Mouse (Mus musculus) lung, postnatal 0 days (tissue): Measurements from ENCODE around the gene Pxt1. TPM values are rescaled to one million over a fixed set of nuclear protein-coding genes. Genes with fewer than 3 reads are reported as not detected.
"Not testable (repeated sequence)": the region's sequence is repeated elsewhere in the genome, so short reads cannot be mapped to it uniquely, and the experiment has no call there.

Source experiments
- ATAC-seq: fragments of 200-750 bp; cut with Nextera tagmentation; 2 replicates; pipeline ENCODE4 v1.8.0; 2017; ENCODE audit warnings: moderate library complexity
- DNase-seq: peaks from one replicate; pipeline ENCODE4 v3.0.0-alpha.2; 2016; ENCODE audit warnings: low spot score
- H3K27ac ChIP-seq: fragments of 300-500 bp; sonication (generic); 2 replicates; pipeline ENCODE4 v1.5.1; 2014; ENCODE audit warnings: antibody characterized with exemption, mild to moderate bottlenecking, low read length, mixed read lengths
- H3K27me3 ChIP-seq: fragments of 300-500 bp; sonication (generic); replicated peaks from 2 replicates; pipeline ENCODE4 v1.6.1; 2014; ENCODE audit warnings: low read length, mixed read lengths; ENCODE audit not compliant: insufficient read depth
- H3K36me3 ChIP-seq: fragments of 300-500 bp; sonication (generic); 2 replicates; pipeline ENCODE4 v1.6.1; 2014; ENCODE audit warnings: low read length, mixed read lengths; ENCODE audit not compliant: insufficient read depth
- H3K4me1 ChIP-seq: fragments of 300-500 bp; sonication (generic); 2 replicates; pipeline ENCODE4 v1.6.1; 2014; ENCODE audit warnings: antibody characterized with exemption, low read depth, low read length, mixed read lengths; ENCODE audit not compliant: insufficient read depth
- H3K4me2 ChIP-seq: fragments of 300-500 bp; sonication (generic); replicated peaks from 2 replicates; pipeline ENCODE4 v1.6.1; 2014; ENCODE audit warnings: low read depth, mild to moderate bottlenecking, low read length, moderate library complexity, mixed read lengths
- H3K4me3 ChIP-seq: fragments of 300-500 bp; sonication (generic); 2 replicates; pipeline ENCODE4 v1.5.1; 2014; ENCODE audit warnings: low read depth, low read length
- H3K9ac ChIP-seq: fragments of 300-500 bp; sonication (generic); replicated peaks from 2 replicates; pipeline ENCODE4 v1.6.1; 2014; ENCODE audit warnings: low read depth, mild to moderate bottlenecking
- H3K9me3 ChIP-seq: fragments of 300-500 bp; sonication (generic); 2 replicates; pipeline ENCODE4 v1.6.1; 2016; ENCODE audit warnings: low read length, mixed read lengths
- CTCF ChIP-seq: IDR thresholded peaks from 2 replicates; pipeline ENCODE4 v1.5.1; 2016; ENCODE audit warnings: antibody characterized with exemption, mild to moderate bottlenecking
- EP300 ChIP-seq: IDR thresholded peaks from 2 replicates; pipeline ENCODE4 v1.6.1; 2016; ENCODE audit warnings: antibody characterized with exemption, mild to moderate bottlenecking, control low read depth
- WGBS: fragments of 180-500 bp; shearing (Covaris S2); extraction: QIAGEN DNeasy Blood & Tissue Kit; methylation state at CpG from one replicate; pipeline ENCODE4 v1.1.7; 2014; 5-methylcytosine and 5-hydroxymethylcytosine counted together
- polyA plus RNA-seq: library from polyadenylated mRNA; unstranded; fragments of >200 nt; fragmentation: Nextera tagmentation; extraction: Ambion mirVana; gene quantifications from 2 replicates; pipeline ENCODE4 v1.2.1, GENCODE M21; 2015

Pxt1 gene
- 0.12 TPM in 1 of 2 replicates, not detected in the other for polyA plus RNA-seq

GRCm38 (mm10) chr17:28943740-28944139, at the start of gene Pxt1:
TSS of gene Pxt1 (minus strand) at chr17:28943840.
- H3K4me3 ChIP-seq, result no peak within 1 kb of the TSS
- ATAC-seq (no peak), DNase-seq (no peak)
- no peaks in the 10 kb centered on the region for H3K27me3 ChIP-seq
- WGBS, result 81% methylated on average over 7 of the region's 7 CpGs
- TF ChIP-seq EP300 (no peak), CTCF (no peak)
- no peak within 1 kb of the TSS for H3K9ac ChIP-seq
- no peaks in the 10 kb centered on the region for H3K4me1 ChIP-seq
- no peak within 1 kb of the TSS for H3K4me2 ChIP-seq
- no peaks in the 10 kb centered on the region for H3K9me3 ChIP-seq
- no peak within 1 kb of the TSS for H3K27ac ChIP-seq
- H3K36me3 ChIP-seq, result no peaks in the 10 kb centered on the region

- DNase-seq, H3K36me3 ChIP-seq: not testable (repeated sequence)
Observed at GRCm38 (mm10) chr17:28993004-28993403, 49.4 kb upstream of the Pxt1 start.

GRCm38 (mm10) chr17:28992105-28992504, 48.5 kb upstream of the Pxt1 start:
- peaks cover 14% of the 10 kb centered on the region; the same call in 1 of the 2 replicates for H3K36me3 ChIP-seq
- TF ChIP-seq EP300, result no peak
- TF ChIP-seq CTCF, result no peak
- WGBS, result 29% methylated on average over 7 of the region's 7 CpGs
- H3K9me3 ChIP-seq, result no peaks in the 10 kb centered on the region
- H3K9ac ChIP-seq, result no peak overlapping the region
- peak; percentile 56 for DNase-seq
- H3K4me1 ChIP-seq, result peaks cover 10% of the 10 kb centered on the region
- H3K4me2 ChIP-seq, result no peak overlapping the region
- ATAC-seq, result no peak
- H3K27ac ChIP-seq, result no peak overlapping the region
- H3K4me3 ChIP-seq, result no peak overlapping the region
- no peaks in the 10 kb centered on the region for H3K27me3 ChIP-seq

More at GRCm38 (mm10) chr17:28993004-28993403, 49.4 kb upstream of the Pxt1 start:
- H3K4me3 ChIP-seq, ATAC-seq, H3K27ac ChIP-seq, H3K4me1 ChIP-seq, H3K9ac ChIP-seq, H3K4me2 ChIP-seq, H3K27me3 ChIP-seq, H3K9me3 ChIP-seq: not testable (repeated sequence)
- WGBS, result 100% methylated on average over 1 of the region's 1 CpGs

- no peak overlapping the region for H3K4me2 ChIP-seq
- DNase-seq (peak; percentile 42), ATAC-seq (peak; percentile 48; the same call in 1 of the 2 replicates)
- TF ChIP-seq EP300 (no peak), CTCF (no peak)
- no peak overlapping the region for H3K9ac ChIP-seq
- H3K9me3 ChIP-seq, result no peaks in the 10 kb centered on the region
- WGBS, result 33% methylated on average over 9 of the region's 9 CpGs
- H3K4me3 ChIP-seq, result no peak overlapping the region
- H3K4me1 ChIP-seq, result peaks cover 10% of the 10 kb centered on the region
- H3K36me3 ChIP-seq, result peaks cover 17% of the 10 kb centered on the region
- 0 out of 2 replicates have a peak overlapping the region, but pooled peaks have one; percentile 32 for H3K27ac ChIP-seq
- H3K27me3 ChIP-seq, result no peaks in the 10 kb centered on the region
Observed at GRCm38 (mm10) chr17:28991286-28991685, 47.6 kb upstream of the Pxt1 start.

GRCm38 (mm10) chr17:28990060-28990459, 46.4 kb upstream of the Pxt1 start:
- H3K27me3 ChIP-seq, result no peaks in the 10 kb centered on the region
- 51% methylated on average over 4 of the region's 4 CpGs for WGBS
- peak; percentile 14; the same call in 1 of the 2 replicates for ATAC-seq
- peaks cover 10% of the 10 kb centered on the region for H3K4me1 ChIP-seq
- peaks cover 21% of the 10 kb centered on the region for H3K36me3 ChIP-seq
- H3K9ac ChIP-seq, result no peak overlapping the region
- no peak overlapping the region for H3K4me3 ChIP-seq
- H3K27ac ChIP-seq, result peak overlapping the region; percentile 26; the same call in 1 of the 2 replicates
- TF ChIP-seq EP300 (peak; percentile 72), CTCF (no peak)
- no peak overlapping the region for H3K4me2 ChIP-seq
- H3K9me3 ChIP-seq, result no peaks in the 10 kb centered on the region
- DNase-seq, result peak; percentile 52

- Histone ChIP-seq H3K4me3 (no peak overlapping the region), H3K27ac (no peak overlapping the region), H3K36me3 (peaks cover 28% of the 10 kb centered on the region), H3K27me3 (no peaks in the 10 kb centered on the region), H3K9me3 (no peaks in the 10 kb centered on the region), H3K4me1 (peaks cover 10% of the 10 kb centered on the region), H3K4me2 (no peak overlapping the region), H3K9ac (no peak overlapping the region)
- DNase-seq, result no peak
- TF ChIP-seq CTCF, result no peak
- TF ChIP-seq EP300, result no peak
- ATAC-seq, result no peak
- WGBS, result 85% methylated on average over 3 of the region's 3 CpGs
Observed at GRCm38 (mm10) chr17:28988996-28989395, 45.4 kb upstream of the Pxt1 start.

- H3K9ac ChIP-seq, result no peak overlapping the region
- H3K4me3 ChIP-seq, result no peak overlapping the region
- H3K4me2 ChIP-seq, result no peak overlapping the region
- H3K27me3 ChIP-seq, result no peaks in the 10 kb centered on the region
- peak; percentile 57 for DNase-seq
- H3K4me1 ChIP-seq, result peaks cover 10% of the 10 kb centered on the region
- peak; percentile 30; the same call in 1 of the 2 replicates for ATAC-seq
- WGBS, result 72% methylated on average over 4 of the region's 4 CpGs
- no peak for TF ChIP-seq CTCF
- TF ChIP-seq EP300, result no peak
- H3K9me3 ChIP-seq, result no peaks in the 10 kb centered on the region
- no peak overlapping the region for H3K27ac ChIP-seq
- peaks cover 32% of the 10 kb centered on the region for H3K36me3 ChIP-seq
Observed at GRCm38 (mm10) chr17:28988291-28988690, 44.7 kb upstream of the Pxt1 start.
